Mouse (Mus musculus) thymus, adult 2 months (tissue): ENCODE measurements around the gene Rsph10b. TPM values are rescaled to one million over a fixed set of nuclear protein-coding genes. Genes with fewer than 3 reads are reported as not detected.

Experiments used
- DNase-seq: peaks from one replicate; pipeline ENCODE4 v3.0.0; 2021
- H3K27ac ChIP-seq: fragments of 200-500 bp; 2 replicates; pipeline ENCODE4 v1.5.1; 2012; ENCODE audit warnings: low read length, control low read depth; ENCODE audit not compliant: control insufficient read depth, insufficient read depth
- H3K27me3 ChIP-seq: fragments of 200-500 bp; 2 replicates; pipeline ENCODE4 v1.6.1; 2012; ENCODE audit warnings: mild to moderate bottlenecking, low read length, moderate library complexity, mixed read lengths; ENCODE audit not compliant: control insufficient read depth, insufficient read depth
- H3K36me3 ChIP-seq: fragments of 200-500 bp; 2 replicates; pipeline ENCODE4 v1.6.1; 2012; ENCODE audit warnings: mild to moderate bottlenecking, low read length, moderate library complexity; ENCODE audit not compliant: control insufficient read depth, insufficient read depth
- H3K4me1 ChIP-seq: fragments of 200-500 bp; replicated peaks from 2 replicates; pipeline ENCODE4 v1.6.1; 2012; ENCODE audit warnings: low read length; ENCODE audit not compliant: control insufficient read depth, insufficient read depth
- H3K4me3 ChIP-seq: fragments of 200-500 bp; 2 replicates; pipeline ENCODE4 v1.5.1; 2012; ENCODE audit warnings: mild to moderate bottlenecking, low read length, control low read depth, moderate library complexity; ENCODE audit not compliant: control insufficient read depth, insufficient read depth
- CTCF ChIP-seq: fragments of 200-500 bp; IDR thresholded peaks from 2 replicates; pipeline ENCODE4 v1.5.1; 2012; ENCODE audit warnings: mild to moderate bottlenecking, control low read depth, low read length, moderate library complexity, borderline replicate concordance; ENCODE audit not compliant: control insufficient read depth, poor library complexity, insufficient read depth; ENCODE audit errors: extremely low read depth
- POLR2A ChIP-seq: fragments of 200-500 bp; IDR thresholded peaks from 2 replicates; pipeline ENCODE4 v1.6.1; 2012; ENCODE audit warnings: mild to moderate bottlenecking, low read length, control low read depth, moderate library complexity; ENCODE audit not compliant: control insufficient read depth, poor library complexity, insufficient read depth; ENCODE audit errors: extremely low read depth
- WGBS: fragments of 180-500 bp; shearing (Covaris S2); methylation state at CpG from one replicate; pipeline ENCODE4 v1.1.7; 2018; 5-methylcytosine and 5-hydroxymethylcytosine counted together
- polyA plus RNA-seq: library from polyadenylated mRNA; depleted of rRNA; stranded (reverse); fragments of >200 nt; gene quantifications from 2 replicates; pipeline ENCODE4 v1.2.3, GENCODE M21; 2012

Rsph10b gene
- polyA plus RNA-seq, 1 experiment, result 0.54 TPM

DNA sequence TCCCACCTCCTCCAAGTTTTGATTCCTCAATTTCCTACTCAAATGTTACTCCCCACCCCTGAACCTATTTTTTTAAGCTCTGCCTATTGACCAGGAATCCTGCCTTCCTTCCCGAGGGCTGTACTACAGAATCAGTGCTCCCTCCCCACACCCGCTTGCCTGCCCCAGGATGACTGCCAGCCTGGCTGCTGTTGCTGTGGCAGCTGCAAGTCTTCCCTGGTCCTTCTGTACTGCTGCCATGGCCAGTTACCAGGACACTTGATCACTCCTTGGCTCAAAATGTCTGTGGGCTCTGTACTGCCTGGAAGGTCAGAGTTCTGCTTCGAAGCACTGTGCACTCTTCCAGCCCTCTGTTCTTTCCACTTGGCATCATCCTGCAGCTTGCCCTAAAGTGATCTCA, 30.7 kb upstream of the Rsph10b start:
- TF ChIP-seq CTCF (no peak), POLR2A (no peak)
- Histone ChIP-seq H3K4me3 (no peak overlapping the region), H3K4me1 (no peaks in the 10 kb centered on the region), H3K27me3 (no peaks in the 10 kb centered on the region), H3K36me3 (peaks cover 35% of the 10 kb centered on the region), H3K27ac (no peak overlapping the region)
- no peak for DNase-seq
- 92% methylated on average over 3 of the region's 3 CpGs for WGBS

DNA sequence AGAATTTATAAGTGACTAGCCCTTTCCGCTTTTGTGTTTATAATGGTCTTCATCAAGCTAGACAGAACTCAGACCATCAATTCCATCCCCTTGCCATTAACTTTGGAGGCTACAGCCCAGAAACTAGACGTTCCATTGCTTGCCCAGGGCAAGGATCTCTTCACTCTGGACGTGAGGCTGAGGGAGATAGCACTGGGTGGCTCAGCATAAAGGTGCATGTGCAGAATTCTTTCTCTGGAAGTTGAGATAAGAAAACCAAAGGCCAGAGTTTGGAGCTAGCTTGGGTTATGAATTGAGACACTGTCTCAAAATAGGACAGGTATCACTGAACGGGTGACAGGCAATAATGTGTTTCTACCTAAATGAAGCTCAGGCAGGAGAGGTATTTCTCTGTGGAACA, 29.0 kb upstream of the Rsph10b start:
- H3K27me3 ChIP-seq, result no peaks in the 10 kb centered on the region
- no peak overlapping the region for H3K27ac ChIP-seq
- no peak overlapping the region for H3K4me3 ChIP-seq
- TF ChIP-seq POLR2A (no peak), CTCF (no peak)
- no peak for DNase-seq
- WGBS, result 97% methylated on average over 4 of the region's 4 CpGs
- H3K36me3 ChIP-seq, result peaks cover 19% of the 10 kb centered on the region
- peaks cover 2% of the 10 kb centered on the region for H3K4me1 ChIP-seq

DNA sequence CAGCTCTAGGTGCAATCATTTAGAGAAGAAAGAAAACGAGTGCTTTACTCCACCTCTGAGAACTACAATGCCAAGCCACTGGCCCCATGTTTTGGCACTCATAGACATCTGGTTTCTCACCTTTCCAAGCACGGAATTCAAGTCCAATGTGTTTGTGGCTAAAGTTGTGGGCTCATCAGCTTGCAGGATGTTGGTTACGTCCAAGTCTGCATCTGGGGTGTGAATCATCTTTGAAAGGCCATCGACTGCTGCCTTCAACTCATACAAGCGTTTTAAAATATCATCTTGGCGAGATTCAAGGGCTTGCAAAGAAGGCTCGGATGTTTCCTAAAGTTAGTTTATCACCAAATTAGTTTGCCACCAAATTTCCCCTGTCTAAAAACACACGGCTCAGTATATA, 26.4 kb upstream of the Rsph10b start:
- 92% methylated on average over 8 of the region's 8 CpGs for whole genome bisulfite sequencing
- peaks cover 13% of the 10 kb centered on the region for H3K36me3 ChIP-seq
- no peak for DNase-seq
- no peaks in the 10 kb centered on the region for H3K27me3 ChIP-seq
- no peak overlapping the region for H3K27ac ChIP-seq
- TF ChIP-seq POLR2A, result no peak
- TF ChIP-seq CTCF, result no peak
- no peak overlapping the region for H3K4me3 ChIP-seq
- H3K4me1 ChIP-seq, result peaks cover 5% of the 10 kb centered on the region

DNA sequence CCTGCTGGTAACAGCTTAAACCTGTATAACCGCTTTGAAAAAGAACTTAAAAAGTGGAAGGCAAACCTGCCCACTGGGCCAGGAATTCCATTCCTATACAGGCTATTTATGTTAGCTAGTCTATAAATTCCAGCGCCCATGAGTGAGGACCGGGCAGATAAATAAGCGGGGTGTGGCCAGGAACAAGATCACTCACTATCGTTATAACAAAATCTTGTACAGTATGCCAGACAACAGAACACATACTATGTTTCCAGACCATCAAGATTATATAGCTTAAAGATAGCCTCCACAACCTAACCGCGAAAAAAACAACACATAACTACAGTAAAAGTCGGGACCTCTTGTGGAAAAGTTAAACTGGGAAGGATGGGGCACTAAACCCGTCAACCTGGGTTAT, 23.9 kb upstream of the Rsph10b start:
- no peak for DNase-seq
- peak overlapping the region; percentile 81 for H3K4me3 ChIP-seq
- peaks cover 5% of the 10 kb centered on the region for H3K4me1 ChIP-seq
- TF ChIP-seq CTCF (no peak), POLR2A (no peak)
- no peaks in the 10 kb centered on the region for H3K36me3 ChIP-seq
- no peaks in the 10 kb centered on the region for H3K27me3 ChIP-seq
- no peak overlapping the region for H3K27ac ChIP-seq
- WGBS, result 4% methylated on average over 9 of the region's 9 CpGs

DNA sequence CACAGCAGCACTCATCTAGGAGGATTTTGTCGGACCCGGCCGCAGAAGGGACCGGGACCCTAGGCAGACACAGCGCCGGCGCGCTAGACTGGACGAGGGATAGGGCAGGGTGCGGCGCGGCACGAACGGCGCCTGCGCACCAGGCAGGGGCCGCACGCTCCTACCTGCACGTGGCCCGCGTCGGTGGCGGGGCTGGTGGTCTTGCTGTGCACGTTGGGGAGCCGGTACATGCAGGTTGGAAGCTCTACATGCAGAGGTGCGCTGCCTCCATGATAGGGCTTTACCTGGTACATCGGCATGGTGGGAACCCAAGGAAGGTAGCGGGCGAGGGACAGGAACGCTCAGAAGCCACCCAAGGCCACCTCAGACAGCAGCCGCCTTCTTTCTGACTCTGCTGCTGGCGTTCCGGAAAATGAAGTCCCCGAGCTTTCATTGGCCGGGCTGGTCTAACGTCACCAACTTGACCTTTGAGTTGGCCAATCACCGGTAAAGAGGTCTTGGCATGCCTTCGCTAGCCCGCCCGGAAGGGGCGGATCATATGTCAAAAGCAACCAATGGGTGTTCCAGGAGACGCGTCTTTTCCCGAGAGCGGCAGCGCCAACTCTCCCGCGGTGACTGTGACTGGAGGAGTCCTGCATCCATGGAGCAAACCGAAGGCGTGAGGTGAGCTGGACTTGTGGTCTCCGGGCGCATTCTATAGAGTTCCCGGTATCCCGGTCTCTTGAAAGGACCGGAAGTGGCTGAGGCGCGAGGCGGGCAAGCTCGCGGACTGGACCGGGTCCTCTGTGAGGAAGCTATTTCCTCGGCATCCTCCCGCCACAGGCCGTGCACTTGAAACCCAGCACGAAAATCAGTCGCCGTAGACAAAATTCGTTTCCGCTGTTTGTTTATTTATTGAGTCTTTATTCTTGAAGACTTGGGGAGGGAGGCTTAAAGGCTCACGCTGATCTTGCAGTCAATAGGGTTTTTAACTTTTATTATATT, 23.1 kb upstream of the Rsph10b start, which contains the start of the genes Aimp2 and Pms2:
Aimp2 (minus strand) TSS at position 431 of the 984 bp plus-strand sequence.
Pms2 (plus strand) TSS at position 548 of the 984 bp plus-strand sequence.
- WGBS, result under 1% methylated on average over 70 of the region's 70 CpGs
- H3K36me3 ChIP-seq, result peaks cover 3% of the 10 kb centered on the region; the same call in 1 of the 2 replicates
- H3K27me3 ChIP-seq, result no peaks in the 10 kb centered on the region
- peaks cover 5% of the 10 kb centered on the region for H3K4me1 ChIP-seq
- peak; percentile 95 for DNase-seq
- TF ChIP-seq POLR2A, result peak; percentile 48; the same call in 1 of the 2 replicates
- peak; percentile 25; the same call in 1 of the 2 replicates for TF ChIP-seq CTCF
- H3K4me3 ChIP-seq, result peak within 1 kb of the TSS; percentile 81
- no peak within 1 kb of the TSS for H3K27ac ChIP-seq

DNA sequence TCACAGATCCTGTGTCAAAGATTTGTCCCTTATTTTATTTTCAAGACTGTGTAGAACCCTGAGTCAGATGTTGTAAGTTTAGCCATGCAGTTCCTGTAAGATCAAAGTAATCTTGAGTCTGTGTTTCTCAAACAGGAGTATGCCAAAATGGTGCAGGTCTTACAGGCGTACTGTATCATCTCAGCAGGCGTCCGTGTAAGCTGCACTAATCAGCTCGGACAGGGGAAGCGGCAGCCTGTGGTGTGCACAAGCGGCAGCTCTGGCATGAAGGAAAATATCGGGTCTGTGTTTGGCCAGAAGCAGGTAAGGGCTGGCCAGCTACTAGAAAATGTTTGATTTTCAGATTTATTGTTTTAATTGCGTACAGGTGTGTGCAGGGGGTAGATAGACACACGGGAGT, 16.6 kb upstream of the Rsph10b start:
- peaks cover 33% of the 10 kb centered on the region for H3K36me3 ChIP-seq

More for the DNA sequence above, 16.6 kb upstream of the Rsph10b start:
- WGBS, result 98% methylated on average over 9 of the region's 9 CpGs
- TF ChIP-seq POLR2A, result no peak
- no peak for TF ChIP-seq CTCF
- no peaks in the 10 kb centered on the region for H3K27me3 ChIP-seq
- H3K4me1 ChIP-seq, result no peaks in the 10 kb centered on the region
- no peak for DNase-seq
- H3K4me3 ChIP-seq, result no peak overlapping the region
- no peak overlapping the region for H3K27ac ChIP-seq
